Mouse (Mus musculus) midbrain, embryonic 14.5 days (tissue): Measurements from ENCODE around the gene Zfp712. TPM values are rescaled to one million over a fixed set of nuclear protein-coding genes. Genes with fewer than 3 reads are reported as not detected.

Experiments used
- ATAC-seq: fragments of 200-750 bp; cut with Nextera tagmentation; 2 replicates; pipeline ENCODE4 v1.8.0; 2017; ENCODE audit warnings: moderate number of reproducible peaks, moderate library complexity; ENCODE audit not compliant: low FRiP score, low TSS enrichment
- DNase-seq: peaks from one replicate; pipeline ENCODE4 v3.0.0-alpha.2; 2015
- H3K27ac ChIP-seq: fragments of 300-500 bp; sonication (generic); replicated peaks from 2 replicates; pipeline ENCODE4 v1.5.1; 2014; ENCODE audit warnings: mild to moderate bottlenecking, low read depth, low read length, moderate library complexity
- H3K27me3 ChIP-seq: fragments of 300-500 bp; sonication (generic); 2 replicates; pipeline ENCODE4 v1.6.1; 2014; ENCODE audit warnings: low read length, control low read depth, mixed read lengths; ENCODE audit not compliant: control insufficient read depth, insufficient read depth
- H3K36me3 ChIP-seq: fragments of 300-500 bp; sonication (generic); 2 replicates; pipeline ENCODE4 v1.6.1; 2014; ENCODE audit warnings: low read length, control low read depth; ENCODE audit not compliant: control insufficient read depth, insufficient read depth
- H3K4me1 ChIP-seq: fragments of 300-500 bp; sonication (generic); 2 replicates; pipeline ENCODE4 v1.6.1; 2014; ENCODE audit warnings: mild to moderate bottlenecking, antibody characterized with exemption, low read length, control low read depth; ENCODE audit not compliant: control insufficient read depth, insufficient read depth
- H3K4me2 ChIP-seq: fragments of 300-500 bp; sonication (generic); 2 replicates; pipeline ENCODE4 v1.6.1; 2014; ENCODE audit warnings: mild to moderate bottlenecking, low read length, moderate library complexity
- H3K4me3 ChIP-seq: fragments of 300-500 bp; sonication (generic); replicated peaks from 2 replicates; pipeline ENCODE4 v1.5.1; 2014; ENCODE audit warnings: low read depth, low read length
- H3K9ac ChIP-seq: fragments of 300-500 bp; sonication (generic); replicated peaks from 2 replicates; pipeline ENCODE4 v1.6.1; 2014; ENCODE audit warnings: mild to moderate bottlenecking, low read length, moderate library complexity
- H3K9me3 ChIP-seq: fragments of 300-500 bp; sonication (generic); 2 replicates; pipeline ENCODE4 v1.6.1; 2016; ENCODE audit warnings: low read length, control low read depth, mixed read lengths; ENCODE audit not compliant: control insufficient read depth
- WGBS: fragments of 180-500 bp; shearing (Covaris S2); extraction: QIAGEN DNeasy Blood & Tissue Kit; methylation state at CpG from one replicate; pipeline ENCODE4 v1.1.7; 2014; 5-methylcytosine and 5-hydroxymethylcytosine counted together
- polyA plus RNA-seq: library from polyadenylated mRNA; unstranded; fragments of >200 nt; fragmentation: Nextera tagmentation; extraction: Ambion mirVana; gene quantifications from 2 replicates; pipeline ENCODE4 v1.2.1, GENCODE M21; 2014

The Zfp712 gene
- polyA plus RNA-seq = 9.3 and 10.2 TPM in 2 replicates

GRCm38 (mm10) chr13:67060786-67061358 lies at the start of gene Zfp712:
Gene Zfp712 (minus strand): TSS chr13:67061170.
- peak; percentile 93 for ATAC-seq
- Histone ChIP-seq H3K4me3 (peak within 1 kb of the TSS; percentile 72), H3K4me1 (peaks cover 6% of the 10 kb centered on the region; the same call in 1 of the 2 replicates), H3K4me2 (peak within 1 kb of the TSS; percentile 74), H3K27me3 (no peaks in the 10 kb centered on the region), H3K36me3 (no peaks in the 10 kb centered on the region), H3K9me3 (peaks cover 6% of the 10 kb centered on the region; the same call in 1 of the 2 replicates), H3K9ac (peak within 1 kb of the TSS; percentile 78), H3K27ac (peak within 1 kb of the TSS; percentile 74)
- DNase-seq = peak; percentile 97
- WGBS = under 1% methylated on average over 27 of the region's 27 CpGs

GRCm38 (mm10) chr13:67108821-67109206 lies 47.8 kb upstream of the Zfp712 start:
- H3K27ac ChIP-seq = 0 out of 2 replicates have a peak overlapping the region, but pooled peaks have one; percentile 43
- ATAC-seq = peak; percentile 67
- no peak overlapping the region for H3K9ac ChIP-seq
- WGBS = 5% methylated on average over 9 of the region's 9 CpGs
- no peaks in the 10 kb centered on the region for H3K27me3 ChIP-seq
- H3K4me1 ChIP-seq = peaks cover 4% of the 10 kb centered on the region; the same call in 1 of the 2 replicates
- H3K36me3 ChIP-seq = no peaks in the 10 kb centered on the region
- H3K4me3 ChIP-seq = peak overlapping the region; percentile 46
- no peak for DNase-seq
- no peaks in the 10 kb centered on the region for H3K9me3 ChIP-seq
- peak overlapping the region; percentile 76 for H3K4me2 ChIP-seq

- peak within 1 kb of the TSS; percentile 46 for H3K4me3 ChIP-seq
- no peaks in the 10 kb centered on the region for H3K36me3 ChIP-seq
- peaks cover 4% of the 10 kb centered on the region; the same call in 1 of the 2 replicates for H3K4me1 ChIP-seq
- peak; percentile 97 for ATAC-seq
- no peaks in the 10 kb centered on the region for H3K27me3 ChIP-seq
- WGBS = under 1% methylated on average over 17 of the region's 17 CpGs
- peak; percentile 98 for DNase-seq
- H3K27ac ChIP-seq = 0 out of 2 replicates have a peak within 1 kb of the TSS, but pooled peaks have one; percentile 43
- peak within 1 kb of the TSS; percentile 76 for H3K4me2 ChIP-seq
- H3K9ac ChIP-seq = peak within 1 kb of the TSS; percentile 61
- no peaks in the 10 kb centered on the region for H3K9me3 ChIP-seq
Observed at GRCm38 (mm10) chr13:67108194-67108820, 47.3 kb upstream of the Zfp712 start, which contains the start of gene Gm28557. Gene Gm28557 (minus strand): TSS chr13:67108604.

GRCm38 (mm10) chr13:67107681-67108080 lies 46.7 kb upstream of the Zfp712 start:
- DNase-seq (no peak), ATAC-seq (no peak)
- Histone ChIP-seq H3K4me2 (peak overlapping the region; percentile 76), H3K27me3 (no peaks in the 10 kb centered on the region), H3K9me3 (no peaks in the 10 kb centered on the region), H3K36me3 (no peaks in the 10 kb centered on the region), H3K4me1 (peaks cover 4% of the 10 kb centered on the region; the same call in 1 of the 2 replicates), H3K4me3 (peak overlapping the region; percentile 46), H3K27ac (no peak overlapping the region), H3K9ac (peak overlapping the region; percentile 61)
- 75% methylated on average over 9 of the region's 9 CpGs for WGBS

- Histone ChIP-seq H3K9me3 (no peaks in the 10 kb centered on the region), H3K4me3 (no peak within 1 kb of the TSS), H3K27me3 (no peaks in the 10 kb centered on the region), H3K36me3 (no peaks in the 10 kb centered on the region), H3K27ac (no peak within 1 kb of the TSS), H3K9ac (no peak within 1 kb of the TSS), H3K4me2 (no peak within 1 kb of the TSS), H3K4me1 (no peaks in the 10 kb centered on the region)
- ATAC-seq (no peak), DNase-seq (no peak)
- 92% methylated on average over 10 of the region's 10 CpGs for whole genome bisulfite sequencing
Observed at GRCm38 (mm10) chr13:67097876-67098275, 36.9 kb upstream of the Zfp712 start, which contains the start of gene Zfp708. Gene Zfp708 (minus strand): TSS chr13:67097976.

- no peaks in the 10 kb centered on the region for H3K4me1 ChIP-seq
- H3K27me3 ChIP-seq = no peaks in the 10 kb centered on the region
- no peaks in the 10 kb centered on the region for H3K9me3 ChIP-seq
- 89% methylated on average over 1 of the region's 1 CpGs for WGBS
- H3K36me3 ChIP-seq = no peaks in the 10 kb centered on the region
- H3K9ac ChIP-seq = no peak overlapping the region
- no peak overlapping the region for H3K4me3 ChIP-seq
- H3K4me2 ChIP-seq = no peak overlapping the region
- no peak for DNase-seq
- no peak overlapping the region for H3K27ac ChIP-seq
- no peak for ATAC-seq
Observed at GRCm38 (mm10) chr13:67090154-67090553, 29.2 kb upstream of the Zfp712 start.

- Histone ChIP-seq H3K9me3 (peaks cover 8% of the 10 kb centered on the region; the same call in 1 of the 2 replicates), H3K27me3 (no peaks in the 10 kb centered on the region), H3K4me3 (peak overlapping the region; percentile 63), H3K9ac (0 out of 2 replicates have a peak overlapping the region, but pooled peaks have one; percentile 41), H3K27ac (no peak overlapping the region), H3K4me2 (peak overlapping the region; percentile 59), H3K4me1 (no peaks in the 10 kb centered on the region), H3K36me3 (0 out of 2 replicates have a peak, but pooled peaks cover 4% of the 10 kb centered on the region)
- no peak for DNase-seq
- WGBS = 81% methylated on average over 1 of the region's 1 CpGs
- ATAC-seq = no peak
Observed at GRCm38 (mm10) chr13:67081946-67082345, 21.0 kb upstream of the Zfp712 start.

GRCm38 (mm10) chr13:67081142-67081713 lies 20.3 kb upstream of the Zfp712 start:
- Histone ChIP-seq H3K27ac (peak overlapping the region; percentile 50), H3K27me3 (no peaks in the 10 kb centered on the region), H3K9me3 (peaks cover 14% of the 10 kb centered on the region), H3K4me2 (peak overlapping the region; percentile 59), H3K4me1 (no peaks in the 10 kb centered on the region), H3K36me3 (peaks cover 7% of the 10 kb centered on the region; the same call in 1 of the 2 replicates), H3K9ac (peak overlapping the region; percentile 41), H3K4me3 (peak overlapping the region; percentile 63)
- DNase-seq = peak; percentile 88
- WGBS = under 1% methylated on average over 24 of the region's 24 CpGs
- ATAC-seq = peak; percentile 95
